Mouse (Mus musculus): ENCODE data around the gene Pdlim7.
A peak's percentile ranks its signal among the peaks of the same experiment; 100 is the strongest.

Gene Pdlim7

DNA sequence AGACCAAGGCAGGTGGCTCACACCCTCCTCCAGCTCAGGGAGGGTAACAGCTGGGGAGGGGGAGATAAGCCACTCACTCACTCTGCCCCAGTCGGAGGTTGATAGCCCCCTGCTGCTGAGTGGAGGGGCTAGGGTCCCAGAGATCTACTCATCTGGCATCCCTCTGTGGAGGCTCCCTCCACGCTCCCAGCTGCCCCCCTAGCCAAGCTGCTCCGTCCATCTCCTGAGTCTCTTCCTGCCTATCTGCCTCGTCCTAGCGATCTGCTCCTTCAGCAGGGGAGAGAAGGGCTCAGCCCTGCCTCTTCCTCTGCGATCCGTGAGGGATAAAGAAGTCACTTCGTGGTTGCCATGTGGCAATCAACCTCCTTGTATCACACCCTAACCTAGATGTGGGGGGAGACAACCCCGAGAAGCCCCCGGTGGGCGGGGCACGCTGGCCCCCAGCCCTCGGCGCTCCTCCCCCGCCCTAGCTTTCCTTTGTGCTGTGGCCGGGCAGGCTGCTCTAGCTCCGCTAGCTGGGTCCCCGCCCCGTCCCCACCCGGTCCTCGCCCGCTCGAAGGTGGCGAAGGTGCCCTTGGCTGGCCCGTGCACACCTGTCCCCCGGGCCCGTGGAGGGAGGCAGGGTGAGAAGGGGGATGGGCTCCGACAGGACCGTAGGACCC, 26.4 kb downstream of the Pdlim7 start:
- DNase-seq (ENCODE audit: low read depth, low spot score), result no peak

DNA sequence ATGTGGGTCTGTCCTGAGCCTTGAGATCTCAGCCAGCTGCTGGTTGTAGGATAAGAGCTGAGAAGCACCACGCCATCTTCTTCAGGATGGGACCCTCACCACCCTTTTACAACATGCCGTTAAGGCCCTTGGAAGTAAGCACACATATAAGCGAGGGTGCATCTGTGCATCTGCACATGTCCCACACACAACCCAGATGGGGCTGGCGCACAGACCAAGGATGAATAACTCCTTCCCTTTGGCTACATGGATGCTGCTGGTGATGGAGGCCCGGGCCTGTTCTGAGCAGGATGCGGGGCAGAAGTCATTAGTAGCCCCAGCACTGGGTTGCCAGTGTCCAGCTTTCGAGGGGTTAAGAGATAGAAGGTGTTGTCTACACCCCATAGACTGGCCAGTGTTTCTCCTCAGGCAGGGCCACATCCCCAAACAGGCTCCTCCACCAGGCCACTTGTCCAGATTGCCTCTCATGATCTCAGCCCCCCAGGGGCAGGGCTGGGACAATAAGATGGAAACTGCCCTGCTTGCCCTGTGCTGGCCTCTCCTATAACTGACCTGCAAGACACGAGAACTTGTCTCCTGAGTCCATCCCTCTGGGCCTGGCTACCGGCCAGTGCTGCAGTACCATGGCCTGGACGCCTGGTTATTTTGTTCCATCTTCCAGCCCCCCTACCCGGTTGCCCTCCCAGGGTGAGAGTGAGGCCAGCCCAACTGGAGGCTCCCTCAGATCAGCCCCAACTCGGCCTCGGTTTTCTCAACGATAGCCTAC, 27.3 kb downstream of the Pdlim7 start:
- DNase-seq (ENCODE audit: low read depth, low spot score), result no peak

DNA sequence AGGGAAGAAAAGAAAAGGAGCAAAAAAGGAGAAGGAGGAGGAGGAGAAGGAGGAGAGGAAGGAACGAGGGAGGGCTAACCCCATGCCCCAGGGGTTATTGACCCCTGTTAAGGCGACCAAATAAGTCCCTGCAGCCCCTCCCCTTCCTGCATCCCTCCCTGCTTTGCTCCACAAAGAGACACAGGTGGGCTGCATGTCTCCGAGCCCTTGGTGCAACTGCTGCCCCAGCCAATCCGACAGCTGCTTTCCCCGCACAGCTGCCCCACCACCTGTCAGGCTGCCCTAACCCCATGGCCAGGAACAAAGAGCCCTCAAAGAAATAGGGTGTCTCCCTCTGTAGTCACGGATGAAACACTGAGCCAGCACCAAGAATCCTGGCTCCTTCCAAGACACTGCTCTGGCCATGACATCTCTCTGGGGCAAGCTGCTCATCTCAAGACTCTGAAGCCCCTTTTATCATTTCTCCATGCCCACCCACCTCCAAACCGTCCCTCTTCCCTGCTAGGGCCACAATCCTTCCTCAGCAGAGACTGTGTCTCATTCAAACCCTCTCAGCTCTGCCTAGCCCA, 28.9 kb downstream of the Pdlim7 start:
- no peak for DNase-seq (ENCODE audit: low read depth, low spot score)

DNA sequence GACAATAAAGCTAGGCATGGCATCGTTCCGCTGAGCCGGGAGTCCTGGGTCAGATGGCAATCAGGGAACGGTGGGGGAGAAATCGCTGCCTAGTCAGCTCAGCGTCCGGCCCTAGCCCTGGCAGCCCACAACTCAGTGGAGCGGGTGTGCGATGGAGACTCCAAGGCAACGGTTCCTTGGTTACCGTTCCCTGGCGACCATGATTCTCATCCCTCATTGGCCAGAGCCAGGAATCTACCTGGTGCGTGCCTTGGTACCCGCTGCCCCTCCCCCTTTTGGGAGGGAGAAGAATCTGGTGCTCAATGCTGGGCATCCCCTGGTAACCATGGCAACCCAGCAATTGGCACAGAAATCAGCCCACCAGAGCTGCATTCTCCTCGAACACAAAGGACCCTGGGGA, 29.9 kb downstream of the Pdlim7 start:
- DNase-seq (ENCODE audit: low read depth, low spot score), result no peak

DNA sequence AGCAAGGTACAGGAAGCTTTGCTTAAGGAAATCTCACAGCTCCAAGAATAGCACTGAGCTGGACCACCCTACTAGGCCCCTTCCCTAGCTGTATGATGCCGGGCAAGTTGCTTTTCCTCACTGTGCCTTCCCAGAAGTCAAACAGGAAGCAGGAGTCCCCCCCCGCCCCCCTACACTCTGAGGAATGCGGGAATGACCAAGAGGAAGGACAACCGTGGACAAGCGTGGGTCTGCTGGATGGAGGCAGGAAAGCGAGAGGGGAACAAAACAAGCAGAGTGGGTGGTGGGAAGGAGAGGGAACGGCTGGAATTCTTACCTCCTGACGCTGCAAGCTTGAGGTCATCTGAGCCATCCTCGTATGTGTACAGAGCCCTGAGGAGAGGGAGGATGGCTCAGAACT, 30.4 kb downstream of the Pdlim7 start:
- no peak for DNase-seq (ENCODE audit: low read depth, low spot score)

DNA sequence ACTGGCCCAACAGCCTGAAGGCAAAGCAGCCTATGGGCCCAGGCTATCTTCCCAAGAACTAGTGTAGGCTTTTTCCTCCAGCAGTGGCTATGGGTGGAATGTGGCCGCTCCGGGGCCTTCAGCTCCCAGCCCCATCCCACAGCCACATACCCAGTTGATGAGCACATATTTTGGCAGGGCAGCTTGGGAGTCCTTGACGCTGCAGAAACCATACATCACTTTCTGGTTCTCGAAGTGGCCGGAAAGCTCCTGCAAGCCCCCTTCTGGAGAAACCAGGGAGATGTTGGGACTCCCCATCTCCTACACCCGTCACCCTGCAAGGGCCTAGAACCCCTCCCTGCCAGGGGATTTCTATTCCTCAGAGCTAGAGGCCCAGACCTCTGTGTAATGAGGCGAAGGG, 30.9 kb downstream of the Pdlim7 start:
- no peak for DNase-seq (ENCODE audit: low read depth, low spot score)

DNA sequence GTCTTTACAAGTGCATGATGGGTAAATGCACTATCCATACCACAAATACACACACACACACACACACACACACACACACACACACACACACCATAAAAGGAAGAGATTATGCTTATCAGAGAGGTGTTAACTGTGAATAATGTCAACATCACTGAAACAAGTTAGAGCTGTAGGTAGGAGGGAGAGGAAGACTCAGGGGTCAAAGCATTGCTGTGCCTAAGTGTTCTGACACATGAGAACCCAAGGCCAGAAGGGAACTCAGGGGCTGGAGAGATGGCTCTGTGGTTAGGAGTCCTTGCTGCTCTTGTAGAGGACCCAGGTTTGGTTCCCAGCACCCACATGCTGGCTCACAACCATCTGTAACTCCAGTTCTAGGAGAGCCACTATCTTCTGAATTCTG, 33.5 kb downstream of the Pdlim7 start:
- no peak for DNase-seq (ENCODE audit: low read depth, low spot score)

DNA sequence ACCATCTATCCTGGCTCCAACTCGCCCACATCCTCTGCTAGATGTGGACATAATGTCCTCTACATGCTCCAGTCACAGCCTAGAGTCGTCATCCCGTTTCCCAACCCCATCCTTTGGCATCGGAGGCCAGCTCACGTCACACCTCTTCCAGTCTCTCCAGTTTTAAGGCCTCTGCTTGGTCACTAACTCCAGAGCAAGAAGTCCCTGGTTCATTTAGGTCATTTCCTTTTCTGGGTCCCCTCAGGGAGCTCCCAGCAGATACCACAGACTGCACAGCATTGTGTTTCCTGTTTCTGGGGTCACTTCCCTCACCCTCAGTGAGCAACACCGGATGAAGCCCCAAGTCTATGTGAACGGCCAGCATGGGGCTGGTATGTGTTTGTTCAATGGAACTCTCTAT, 34.5 kb downstream of the Pdlim7 start:
- DNase-seq (ENCODE audit: low read depth, low spot score), result no peak

DNA sequence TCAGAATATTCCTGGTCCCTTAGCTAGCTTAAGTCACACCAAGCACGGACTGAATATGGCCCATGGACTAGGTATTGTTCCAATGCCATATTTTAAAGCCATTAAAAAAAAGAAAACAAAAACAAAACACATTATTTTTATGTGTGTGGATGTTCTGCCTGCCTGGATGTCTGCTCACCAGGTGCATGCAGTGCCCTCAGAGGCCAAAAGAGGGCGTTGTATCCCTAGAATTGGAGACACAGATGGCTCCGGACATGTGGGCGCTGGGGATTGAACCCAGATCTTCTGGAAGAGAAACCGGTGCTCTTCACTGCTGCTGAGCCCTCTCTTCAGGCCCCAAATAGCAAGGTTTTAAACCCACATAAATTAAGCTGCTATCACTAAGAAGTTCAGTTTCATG, 35.4 kb downstream of the Pdlim7 start:
- DNase-seq (ENCODE audit: low read depth, low spot score), result no peak

DNA sequence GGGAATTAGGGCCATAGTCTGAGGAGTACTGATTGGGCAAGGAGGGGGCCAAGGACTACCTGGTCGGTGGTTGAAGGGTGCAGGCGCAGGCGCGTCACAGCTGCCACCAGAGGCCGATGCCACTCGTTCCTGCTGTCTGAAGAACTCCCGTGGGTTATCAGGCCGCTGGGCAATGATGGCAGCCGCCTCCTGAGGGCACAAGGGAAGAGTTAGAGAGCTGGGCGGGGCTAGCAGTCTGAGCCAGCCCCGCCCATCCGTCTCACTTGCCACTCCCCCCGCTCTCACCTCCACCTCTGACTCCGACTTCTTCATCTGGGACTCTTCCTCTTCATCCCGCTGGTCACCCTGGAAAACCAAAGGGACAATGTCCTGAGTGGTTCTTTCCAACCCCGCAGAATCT, 36.0 kb downstream of the Pdlim7 start:
- no peak for DNase-seq (ENCODE audit: low read depth, low spot score)

DNA sequence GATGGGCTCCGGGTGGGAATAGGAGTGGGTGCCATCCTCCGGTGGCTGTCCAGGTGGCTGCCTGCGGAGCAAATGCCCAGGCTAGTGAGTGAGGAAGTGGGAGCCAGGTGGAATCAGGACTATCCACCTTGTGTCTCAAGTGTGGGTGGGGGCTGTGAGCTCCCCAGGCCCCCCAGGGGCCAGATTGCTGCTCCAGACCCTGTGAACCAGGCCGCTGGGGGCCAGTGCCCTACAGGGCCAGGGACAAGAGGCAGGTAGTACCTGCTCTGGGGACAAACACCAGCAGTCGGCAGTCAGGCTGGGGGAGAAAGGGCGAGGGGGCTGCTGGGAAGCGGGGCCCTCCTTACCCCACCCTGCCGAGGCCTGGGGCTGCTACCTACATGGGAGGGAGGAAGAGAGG, 37.2 kb downstream of the Pdlim7 start:
- DNase-seq (ENCODE audit: low read depth, low spot score), result no peak

DNA sequence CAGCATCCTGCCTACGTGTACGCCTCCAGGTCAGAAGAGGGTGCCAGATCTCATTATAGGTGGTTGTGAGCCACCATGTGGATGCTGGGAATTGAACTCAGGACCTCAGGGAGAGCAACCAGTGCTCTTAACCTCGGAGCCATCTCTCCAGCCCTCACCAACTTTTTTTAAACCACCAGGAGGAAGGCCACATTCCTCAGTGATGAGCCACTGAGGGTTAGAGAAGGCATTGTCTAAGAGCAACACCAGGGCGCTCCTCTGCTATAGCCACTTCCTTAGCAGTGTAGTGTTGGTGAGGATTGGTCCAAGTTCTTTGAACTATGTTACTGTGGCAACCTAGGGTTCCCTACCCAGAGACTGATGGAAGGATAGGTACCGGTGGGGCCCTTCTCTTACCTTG, 37.7 kb downstream of the Pdlim7 start:
- no peak for DNase-seq (ENCODE audit: low read depth, low spot score)

DNA sequence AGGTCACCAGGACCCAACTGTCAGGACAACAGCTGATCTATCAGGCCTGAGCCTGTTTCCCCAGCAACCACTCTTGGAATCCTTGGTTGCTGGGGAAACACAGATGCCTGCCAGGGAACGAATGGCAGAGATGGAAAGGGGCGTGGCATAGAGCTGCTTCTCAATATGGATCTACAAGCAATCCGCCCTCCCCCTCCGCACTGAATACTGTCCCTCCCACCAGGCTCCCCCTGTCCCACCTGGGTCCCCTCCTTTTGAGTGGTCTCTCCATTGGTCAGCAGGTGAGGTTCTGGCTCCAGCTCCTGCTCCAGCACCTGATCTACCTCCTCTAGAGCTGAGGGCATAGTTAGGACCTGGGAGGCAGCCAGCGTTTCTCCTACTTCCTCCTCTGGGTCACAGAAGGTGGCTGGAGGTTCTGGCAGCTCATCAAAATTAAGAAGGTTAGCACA, 38.8 kb downstream of the Pdlim7 start:
- no peak for DNase-seq (ENCODE audit: low read depth, low spot score)

DNA sequence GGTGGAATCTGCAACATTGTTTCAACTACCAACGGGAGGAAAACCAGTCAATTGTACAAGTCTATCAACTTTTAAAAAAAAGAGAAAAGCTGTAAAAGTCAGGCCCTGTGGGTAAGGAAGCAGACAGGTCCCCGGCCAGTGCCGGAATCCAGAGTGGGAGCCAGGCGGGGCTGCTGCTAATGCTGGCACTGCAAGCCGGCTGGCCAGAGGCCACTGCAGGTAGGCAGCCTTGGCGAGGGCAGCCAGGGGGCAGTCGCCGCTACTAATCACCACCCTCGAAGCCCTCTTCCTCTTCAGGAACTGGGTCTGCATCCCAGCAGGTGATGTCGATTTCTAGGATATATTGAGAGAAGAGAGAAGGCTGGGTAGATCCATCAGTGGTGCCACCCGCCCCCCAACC, 39.5 kb downstream of the Pdlim7 start:
- DNase-seq (ENCODE audit: low read depth, low spot score), result no peak

DNA sequence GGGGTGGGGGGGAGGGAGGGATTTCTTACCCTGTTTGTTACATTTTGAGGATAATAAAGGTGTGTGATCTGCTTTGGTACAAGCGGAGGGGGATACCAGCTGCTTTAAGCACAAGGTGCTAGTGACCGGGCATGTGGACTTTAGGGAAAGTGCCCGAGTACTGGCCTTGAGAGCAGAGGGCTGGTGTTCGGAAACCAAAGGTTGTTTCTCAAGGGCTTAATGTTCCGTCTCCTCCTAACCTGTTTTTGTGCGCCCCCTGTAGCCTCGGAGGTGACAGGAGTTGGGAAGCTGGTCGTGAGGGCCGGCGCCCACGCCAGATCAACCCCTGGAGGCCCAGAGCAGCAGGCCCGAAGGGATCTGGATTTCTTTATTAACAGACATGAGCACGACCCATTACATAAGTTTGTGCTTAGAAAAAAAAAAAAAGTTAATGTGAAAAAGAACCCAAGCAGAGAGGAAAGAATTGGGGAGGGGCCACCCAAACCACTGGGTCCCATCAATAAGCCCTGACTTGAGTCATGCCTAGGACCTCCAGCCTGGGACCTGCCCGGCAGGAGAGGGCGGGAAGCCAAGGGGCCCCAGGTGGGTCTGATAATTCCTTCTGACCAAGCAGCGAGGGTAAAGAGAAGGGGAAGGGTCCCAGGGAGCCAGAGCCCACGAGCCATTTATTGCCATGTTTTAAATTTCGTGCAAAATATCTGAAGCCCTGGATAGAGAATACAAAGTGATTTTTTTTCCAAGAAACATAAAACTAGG, 40.2 kb downstream of the Pdlim7 start:
- no peak for DNase-seq (ENCODE audit: low read depth, low spot score)

DNA sequence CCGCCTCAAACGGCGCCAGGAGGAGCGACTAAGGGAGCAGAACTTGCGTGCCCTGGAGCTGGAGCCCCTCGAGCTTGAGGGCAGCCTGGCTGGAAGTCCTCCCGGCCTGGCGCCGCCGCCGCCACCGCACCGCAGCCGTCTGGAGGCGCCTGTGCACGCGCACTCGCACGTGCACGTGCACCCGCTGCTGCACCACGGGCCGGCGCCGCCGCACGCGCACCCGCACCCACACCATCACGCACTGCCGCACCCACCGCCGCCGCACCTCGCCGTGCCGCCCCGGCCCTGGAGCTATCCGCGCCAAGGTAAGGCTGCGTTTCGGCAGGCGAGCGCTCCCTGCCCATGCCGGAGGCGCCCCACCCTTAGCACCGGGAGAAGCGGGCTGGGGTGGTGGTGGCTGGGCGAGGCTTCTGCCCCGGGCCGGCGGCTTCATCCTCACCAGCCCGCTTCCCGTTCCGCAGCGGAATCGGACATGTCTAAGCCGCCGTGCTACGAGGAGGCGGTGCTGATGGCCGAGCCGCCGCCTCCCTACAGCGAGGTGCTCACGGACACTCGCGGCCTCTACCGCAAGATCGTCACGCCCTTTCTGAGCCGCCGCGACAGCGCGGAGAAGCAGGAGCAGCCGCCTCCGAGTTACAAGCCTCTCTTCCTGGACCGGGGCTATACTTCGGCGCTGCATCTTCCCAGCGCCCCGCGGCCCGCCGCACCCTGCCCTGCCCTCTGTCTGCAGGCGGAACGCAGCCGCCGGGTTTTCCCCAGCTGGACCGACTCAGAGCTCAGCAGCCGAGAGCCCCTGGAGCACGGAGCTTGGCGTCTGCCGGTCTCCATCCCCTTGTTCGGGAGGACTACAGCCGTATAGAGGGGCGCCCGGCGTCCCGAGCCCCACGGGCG, 41.1 kb downstream of the Pdlim7 start:
- DNase-seq (ENCODE audit: low read depth, low spot score), result no peak

DNA sequence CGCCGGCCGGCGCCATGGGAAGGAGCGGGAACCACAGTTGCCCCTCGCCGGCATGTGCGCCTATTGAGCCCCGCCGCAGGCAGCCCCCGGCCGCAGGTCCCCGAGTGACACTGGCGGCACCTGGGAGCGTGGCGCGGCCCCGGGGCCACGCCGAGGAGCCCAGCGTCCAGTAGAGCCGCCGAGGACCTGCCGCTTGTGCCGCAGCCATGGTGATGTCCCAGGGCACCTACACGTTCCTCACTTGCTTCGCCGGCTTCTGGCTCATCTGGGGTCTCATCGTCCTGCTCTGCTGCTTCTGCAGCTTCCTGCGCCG, 41.7 kb downstream of the Pdlim7 start:
- no peak for DNase-seq (ENCODE audit: low read depth, low spot score)

DNA sequence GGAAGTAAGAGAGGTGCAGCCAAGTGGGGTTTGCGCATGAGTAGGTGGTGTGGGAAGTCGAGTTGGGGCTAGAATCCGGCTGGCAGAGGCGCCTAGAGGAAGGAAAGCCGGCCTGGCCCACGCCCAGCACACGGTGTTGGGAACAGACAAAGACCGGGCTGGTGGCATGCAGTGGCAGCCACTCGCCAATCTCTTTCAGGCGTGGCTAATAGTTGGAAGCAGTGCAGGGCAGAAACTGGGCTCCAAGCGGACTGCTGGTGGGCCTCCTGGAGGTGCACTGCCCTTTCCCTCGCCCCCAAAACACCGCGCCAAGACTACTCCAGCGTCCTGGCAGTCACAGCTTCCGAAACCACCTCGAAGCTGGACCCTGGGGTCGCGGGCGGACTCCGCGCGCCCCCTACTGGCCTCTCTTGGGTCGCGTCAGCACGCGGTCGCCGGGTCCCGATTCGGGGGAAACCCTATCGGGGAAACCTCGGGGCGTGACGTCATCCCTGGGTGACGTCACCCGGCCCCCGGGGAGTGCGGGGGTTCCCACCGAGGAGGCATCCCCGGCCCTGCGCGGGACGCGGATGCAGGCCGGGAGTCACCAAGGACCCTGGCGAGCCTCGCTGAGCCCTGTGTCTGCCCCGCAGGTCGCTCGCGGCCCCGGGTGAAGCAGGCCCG, 42.2 kb downstream of the Pdlim7 start:
- peak; percentile 71 for DNase-seq (ENCODE audit: low read depth, low spot score)

DNA sequence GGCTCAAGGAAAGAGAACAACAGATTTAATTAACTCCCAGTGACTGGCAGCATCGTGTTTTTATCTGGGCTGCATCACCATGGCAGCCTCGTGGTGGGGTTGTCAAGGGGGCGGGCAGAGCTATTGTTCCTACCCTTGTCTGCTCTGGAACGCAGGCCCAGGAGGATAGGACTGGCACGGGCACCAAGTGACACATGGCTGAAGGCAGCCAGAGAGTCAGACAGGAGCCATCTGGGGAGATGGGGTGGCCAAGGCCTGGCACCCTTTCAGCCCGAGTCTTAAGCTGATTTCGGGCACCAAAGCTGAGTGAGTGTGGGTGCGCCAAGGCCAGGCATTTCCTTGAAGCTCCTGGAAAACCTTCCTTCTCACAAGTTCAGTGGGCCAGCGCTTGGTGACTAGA, 43.1 kb downstream of the Pdlim7 start:
- no peak for DNase-seq (ENCODE audit: low read depth, low spot score)

DNA sequence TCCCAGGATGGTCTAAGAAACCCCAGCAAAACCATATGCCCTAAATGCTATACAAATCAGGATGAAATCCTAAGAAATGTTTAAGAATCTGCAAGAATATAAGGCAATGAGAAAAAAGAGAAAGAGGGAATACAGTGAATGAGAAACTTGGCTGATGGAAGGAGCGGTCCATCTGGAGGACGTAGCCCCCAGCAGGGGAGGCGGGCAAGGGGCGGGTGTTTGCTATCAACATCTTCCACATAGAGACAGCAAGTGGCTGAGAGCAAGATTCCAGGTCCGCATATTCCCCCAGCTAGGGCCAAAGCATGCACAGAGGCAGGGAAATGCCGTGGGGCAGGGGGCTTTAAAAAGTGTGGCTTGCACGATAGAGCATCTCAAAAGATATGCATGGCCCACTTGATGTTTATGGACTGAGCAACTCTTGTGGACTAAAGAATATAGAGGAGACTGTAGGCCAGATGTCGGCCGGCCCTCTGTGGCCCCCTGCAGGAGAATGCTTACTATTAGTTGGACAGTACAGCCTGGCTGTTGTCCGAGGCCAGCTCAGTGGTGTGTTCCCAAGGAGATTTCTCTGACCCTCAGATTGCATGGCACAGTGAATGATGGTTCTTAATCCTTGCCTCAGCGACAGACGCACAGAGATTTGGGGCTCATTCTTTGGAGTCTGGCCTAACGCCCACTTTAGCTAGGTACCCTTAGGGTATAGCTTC, 44.5 kb downstream of the Pdlim7 start:
- DNase-seq (ENCODE audit: low read depth, low spot score), result no peak
